Mouse (Mus musculus): Measurements from ENCODE around the gene Tspan18.

Tspan18 gene

GRCm38 (mm10) chr2:93291186-93291926 is 42.9 kb downstream of the Tspan18 start:
- no peak for DNase-seq (ENCODE audit: low spot score)

GRCm38 (mm10) chr2:93290345-93291118 is 43.8 kb downstream of the Tspan18 start:
- no peak for DNase-seq (ENCODE audit: low spot score)

- DNase-seq (ENCODE audit: low spot score): no peak
Measured at GRCm38 (mm10) chr2:93289161-93289560, 45.1 kb downstream of the Tspan18 start.

DNA sequence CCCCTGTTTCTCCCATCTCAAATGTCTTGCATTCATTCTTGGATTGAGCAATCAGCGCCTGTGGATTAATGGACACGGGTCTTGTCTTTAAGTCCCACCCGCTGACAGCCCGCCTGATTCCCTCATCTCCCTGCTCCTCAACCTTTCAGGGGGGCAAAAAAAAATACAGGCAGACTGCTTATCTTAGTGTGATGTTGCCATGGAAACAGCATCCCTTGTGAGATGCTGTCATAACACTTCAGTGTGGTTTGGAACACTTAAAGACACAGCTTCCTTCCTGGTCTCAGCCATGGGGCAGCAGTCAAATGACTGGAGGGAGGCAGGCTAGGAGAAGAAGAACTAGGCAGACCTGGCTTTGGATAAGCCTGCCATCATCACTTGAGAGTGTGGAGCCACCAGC is 47.0 kb downstream of the Tspan18 start:
- no peak for DNase-seq (ENCODE audit: low spot score)

GRCm38 (mm10) chr2:93286742-93287141 is 47.6 kb downstream of the Tspan18 start:
- DNase-seq (ENCODE audit: low spot score): no peak

- no peak for DNase-seq (ENCODE audit: low spot score)
Measured at GRCm38 (mm10) chr2:93286321-93286720, 48.0 kb downstream of the Tspan18 start.

GRCm38 (mm10) chr2:93285842-93286241 is 48.5 kb downstream of the Tspan18 start:
- DNase-seq (ENCODE audit: low spot score): no peak

- no peak for DNase-seq (ENCODE audit: low spot score)
Measured at GRCm38 (mm10) chr2:93284625-93285024, 49.7 kb downstream of the Tspan18 start.

GRCm38 (mm10) chr2:93283481-93284293 is 50.6 kb downstream of the Tspan18 start:
- no peak for DNase-seq (ENCODE audit: low spot score)

DNA sequence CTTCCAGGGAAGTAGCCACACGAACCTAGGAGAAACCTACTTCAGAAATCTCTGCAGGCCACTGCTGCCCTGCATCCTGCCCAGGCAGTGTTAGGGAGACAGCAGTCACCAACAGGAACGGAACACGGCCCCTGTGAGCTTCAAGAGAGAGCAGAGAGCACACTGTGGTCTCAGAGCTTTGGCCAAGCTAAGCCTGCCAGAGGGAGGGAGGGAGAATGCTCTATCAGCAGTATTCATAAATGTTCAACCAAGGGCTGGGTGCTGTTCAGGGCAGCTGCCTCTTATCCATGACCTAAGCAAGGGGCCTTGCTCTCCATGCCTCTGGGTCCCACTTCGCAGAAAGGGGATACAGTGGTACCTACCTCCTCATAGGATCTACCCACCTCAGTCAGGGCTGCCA is 51.7 kb downstream of the Tspan18 start:
- DNase-seq (ENCODE audit: low spot score): no peak

GRCm38 (mm10) chr2:93281466-93281865 is 52.8 kb downstream of the Tspan18 start:
- no peak for DNase-seq (ENCODE audit: low spot score)

GRCm38 (mm10) chr2:93280117-93280620 is 54.1 kb downstream of the Tspan18 start:
- no peak for DNase-seq (ENCODE audit: low spot score)

DNA sequence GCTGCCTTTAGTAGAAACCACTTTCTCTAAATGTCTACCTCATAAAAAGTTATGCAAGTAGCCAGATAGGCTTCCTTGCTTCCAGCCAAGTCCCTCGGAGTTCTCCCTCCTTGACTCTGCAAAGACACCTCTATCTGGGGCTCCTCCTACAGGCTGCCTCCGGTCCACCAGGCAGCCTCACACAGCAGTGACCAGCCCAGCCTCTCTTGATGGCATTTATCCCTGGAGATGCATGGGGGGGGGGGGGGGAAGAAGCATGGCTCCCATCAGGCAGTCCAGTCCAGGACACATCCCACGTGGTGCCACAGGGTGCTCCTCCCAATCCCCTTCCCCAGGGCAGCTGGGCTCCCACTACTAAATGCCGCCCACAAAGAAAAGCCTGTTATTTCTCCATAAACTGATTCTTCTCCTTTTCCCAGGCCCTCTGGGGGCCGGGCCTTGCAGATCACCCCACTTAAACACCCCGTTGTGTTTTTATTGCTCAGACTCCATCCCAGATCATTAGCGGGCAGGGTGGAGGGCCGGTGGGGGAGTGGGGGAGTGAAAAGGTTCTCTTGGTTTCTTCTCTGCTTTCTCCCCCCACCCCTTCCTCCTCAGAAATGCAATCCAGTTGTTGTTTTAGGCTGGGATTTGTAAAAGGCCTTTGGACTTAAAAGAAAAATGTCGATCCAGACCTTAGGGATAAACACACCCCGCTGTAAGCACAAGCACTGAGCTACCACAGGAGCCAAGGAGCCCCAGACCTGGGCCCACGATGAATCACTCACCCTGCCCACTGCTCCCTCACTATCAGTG is 55.9 kb downstream of the Tspan18 start:
- DNase-seq (ENCODE audit: low spot score): no peak

GRCm38 (mm10) chr2:93277486-93277885 is 56.8 kb downstream of the Tspan18 start:
- no peak for DNase-seq (ENCODE audit: low spot score)

- no peak for DNase-seq (ENCODE audit: low spot score)
Measured at GRCm38 (mm10) chr2:93276026-93276425, 58.3 kb downstream of the Tspan18 start.

GRCm38 (mm10) chr2:93273916-93274315 is 60.4 kb downstream of the Tspan18 start:
- DNase-seq (ENCODE audit: low spot score): no peak

DNA sequence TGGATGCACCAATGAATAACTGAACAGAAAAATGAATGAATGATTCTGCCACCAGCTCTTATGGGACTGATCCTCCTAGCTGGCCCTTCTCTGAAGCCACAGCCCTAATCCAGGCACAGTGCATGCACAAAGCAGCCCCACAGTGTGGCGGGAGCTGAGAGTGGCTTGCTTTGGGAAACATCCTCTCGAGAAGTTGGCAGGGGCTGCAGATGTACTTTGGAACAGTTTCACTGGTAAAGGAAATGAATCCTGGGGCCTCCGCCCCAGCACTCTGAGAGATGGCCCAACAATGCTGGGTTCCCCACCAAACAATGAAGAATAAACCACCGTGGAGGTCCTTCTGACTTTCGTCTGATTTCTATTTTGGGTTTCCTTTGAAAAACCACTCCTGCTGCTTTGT is 64.2 kb downstream of the Tspan18 start:
- DNase-seq (ENCODE audit: low spot score): no peak

GRCm38 (mm10) chr2:93269611-93270010 is 64.7 kb downstream of the Tspan18 start:
- DNase-seq (ENCODE audit: low spot score): no peak

DNA sequence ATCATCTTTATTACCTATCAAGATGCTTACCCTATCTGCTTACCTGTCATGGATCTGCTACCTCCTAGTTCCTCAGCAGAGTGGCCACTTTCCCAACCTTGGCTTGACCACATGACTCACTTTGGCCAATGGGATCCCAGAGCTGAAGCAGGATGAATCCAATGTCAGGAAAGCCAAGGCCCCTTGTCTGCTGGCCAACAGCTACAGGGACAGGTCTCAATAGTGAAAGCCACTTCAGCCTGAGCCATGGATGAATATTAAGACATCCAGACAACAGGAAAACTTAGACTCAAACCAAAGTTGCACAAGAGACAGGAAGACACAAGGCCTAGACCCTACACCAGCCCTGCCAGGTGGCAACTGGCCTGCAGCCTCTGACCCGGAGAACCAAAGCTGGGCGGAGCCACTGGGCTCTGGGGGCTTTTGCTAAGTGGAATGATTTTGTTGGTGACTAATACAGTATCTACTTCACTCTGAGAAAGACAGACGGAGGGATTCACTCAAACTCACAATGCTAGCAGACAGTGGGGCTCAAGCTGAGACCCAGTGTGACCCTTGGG is 65.5 kb downstream of the Tspan18 start:
- no peak for DNase-seq (ENCODE audit: low spot score)

DNA sequence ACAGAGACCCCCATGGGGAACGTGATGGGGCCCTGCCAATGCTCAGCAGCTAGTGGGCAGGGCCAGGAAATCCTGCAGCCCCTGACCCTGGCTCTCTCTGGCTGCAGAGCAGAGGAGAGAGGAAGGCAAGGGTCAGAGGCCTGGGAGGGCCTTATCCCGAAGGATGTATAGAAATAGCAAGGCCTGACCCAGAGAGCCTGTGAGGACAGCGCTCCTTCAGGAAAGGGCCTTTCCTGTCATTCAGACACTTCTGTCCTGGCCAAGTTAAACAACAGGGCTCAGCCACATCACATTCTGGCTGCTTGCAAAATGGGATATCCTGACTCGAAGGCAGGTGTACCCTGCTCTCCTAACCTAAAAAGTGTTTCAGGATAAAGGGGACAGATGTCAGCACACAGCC is 66.5 kb downstream of the Tspan18 start:
- DNase-seq (ENCODE audit: low spot score): no peak

GRCm38 (mm10) chr2:93266565-93267169 is 67.6 kb downstream of the Tspan18 start:
- DNase-seq (ENCODE audit: low spot score): no peak
